Mouse (Mus musculus): Measurements from ENCODE around the gene Cdh12. TPM values are rescaled to one million over a fixed set of nuclear protein-coding genes. Genes with fewer than 3 reads are reported as not detected.
"Not testable (repeated sequence)": the region's sequence is repeated elsewhere in the genome, so short reads cannot be mapped to it uniquely, and the experiment has no call there.

Cdh12 gene
- total RNA-seq (2021): 10 to 100 TPM; 43.4 to 50.5 TPM

- intact Hi-C loops (cut with DNase I): no loop called here
These were observed at the start of gene Cdh12 for GRCm38 (mm10) chr15:20448861-20449663. Cdh12 (plus strand) TSS chr15:20449265.

GRCm38 (mm10) chr15:20403596-20403995 is 45.5 kb upstream of the Cdh12 start:
- intact Hi-C loops (cut with DNase I): loop anchor here (10.0 kb wide), 1 partner anchor 929 kb away; no protein-coding TSS in a partner anchor
- no peak for DNase-seq (ENCODE audit: extremely low spot score in 1 of 2, low spot score in 2 of 2)

More at GRCm38 (mm10) chr15:20448861-20449663, at the start of gene Cdh12:
- peak; percentile 27 to 28 for DNase-seq (ENCODE audit: extremely low spot score in 1 of 2, low spot score in 2 of 2)

- DNase-seq (ENCODE audit: extremely low spot score in 1 of 2, low spot score in 2 of 2): no peak
These were observed 35.7 kb upstream of the Cdh12 start for GRCm38 (mm10) chr15:20413397-20413796.

DNA sequence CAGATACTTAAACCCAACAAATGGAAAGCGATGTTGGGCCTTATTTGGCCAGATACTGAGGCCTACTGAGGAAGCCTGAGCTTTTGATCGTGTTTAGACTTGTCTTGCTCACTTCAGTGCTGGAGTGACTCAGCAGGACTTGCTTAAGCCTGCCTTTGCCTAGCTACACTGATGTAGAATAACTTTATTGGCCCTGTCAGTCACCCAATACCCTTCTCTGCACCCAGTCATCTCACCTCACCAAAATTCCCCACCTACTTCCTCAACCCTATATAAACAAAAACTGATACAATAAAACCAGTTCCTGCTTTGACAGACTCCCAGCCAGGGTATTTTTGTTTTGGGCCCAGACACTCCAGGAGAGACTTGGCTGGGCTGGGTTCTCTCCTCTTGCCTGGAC is 12.7 kb upstream of the Cdh12 start:
- DNase-seq (ENCODE audit: extremely low spot score in 1 of 2, low spot score in 2 of 2): no peak
- intact Hi-C loops (cut with DNase I): no loop called here

More at GRCm38 (mm10) chr15:20413397-20413796, 35.7 kb upstream of the Cdh12 start:
- intact Hi-C loops (cut with DNase I): no loop called here

DNA sequence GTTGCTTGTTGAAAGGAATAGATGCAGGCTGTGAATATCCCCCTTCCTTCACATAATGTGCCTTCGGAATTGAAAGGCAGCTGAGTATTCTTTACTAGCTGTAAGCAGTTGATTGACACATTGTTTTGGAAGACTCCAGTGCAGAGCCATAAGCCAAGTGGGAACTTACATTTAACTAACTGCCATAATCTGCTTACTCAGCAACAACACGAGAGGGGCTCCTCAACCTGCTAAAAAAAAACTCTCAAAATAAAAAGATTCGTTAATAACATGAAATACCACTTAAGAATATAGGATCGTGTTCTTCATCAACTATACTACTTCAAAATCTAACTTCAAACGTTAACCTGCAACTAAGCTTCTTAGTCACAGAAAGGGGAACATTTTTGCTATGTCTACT is 1.5 kb downstream of the Cdh12 start:
- intact Hi-C loops (cut with DNase I): no loop called here
- no peak for DNase-seq (ENCODE audit: extremely low spot score in 1 of 2, low spot score in 2 of 2)

GRCm38 (mm10) chr15:20458508-20458907 is 9.4 kb downstream of the Cdh12 start:
- intact Hi-C loops (cut with DNase I): no loop called here
- no peak for DNase-seq (ENCODE audit: extremely low spot score in 1 of 2, low spot score in 2 of 2)

DNA sequence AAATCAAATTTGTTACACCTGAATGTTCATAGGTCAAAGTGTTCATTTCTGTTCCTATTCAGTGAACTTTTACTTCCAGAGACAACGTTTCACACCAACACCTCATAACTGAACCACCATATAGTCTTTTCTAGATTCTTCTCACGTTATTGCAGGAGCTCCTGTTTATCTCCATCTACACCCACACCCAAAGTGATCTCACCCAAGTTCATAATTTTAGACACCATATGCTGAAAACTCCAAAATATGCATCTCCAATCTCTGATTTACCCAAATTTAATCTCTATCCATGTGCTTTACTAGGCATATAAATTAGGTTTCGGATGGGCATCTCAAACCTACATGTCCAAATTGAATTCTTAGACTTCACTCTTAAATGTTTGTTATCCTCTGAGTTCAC is 13.4 kb downstream of the Cdh12 start:
- DNase-seq (ENCODE audit: extremely low spot score in 1 of 2, low spot score in 2 of 2): no peak
- intact Hi-C loops (cut with DNase I): no loop called here

DNA sequence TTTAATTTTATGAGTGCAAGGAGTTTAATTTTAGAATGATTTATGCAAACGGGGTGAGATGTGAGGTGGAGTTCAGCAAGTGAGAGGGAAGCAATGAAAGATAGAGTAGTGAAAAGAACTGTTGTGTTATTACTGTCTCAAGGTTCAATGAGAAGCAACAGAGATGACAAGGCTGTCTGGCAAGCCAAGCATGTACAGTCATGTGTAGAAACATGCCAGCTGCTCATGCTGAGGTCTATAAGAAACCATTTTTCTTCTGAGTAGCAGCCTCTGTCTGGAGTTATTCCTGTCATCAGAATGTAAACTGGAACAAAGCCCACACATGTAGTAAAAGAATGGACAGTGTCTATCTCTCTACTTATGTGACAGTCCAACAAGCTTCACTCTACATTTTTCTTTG is 14.5 kb downstream of the Cdh12 start:
- intact Hi-C loops (cut with DNase I): no loop called here
- no peak for DNase-seq (ENCODE audit: extremely low spot score in 1 of 2, low spot score in 2 of 2)

GRCm38 (mm10) chr15:20550979-20551378 is 101.9 kb downstream of the Cdh12 start:
- DNase-seq (ENCODE audit: extremely low spot score in 1 of 2, low spot score in 2 of 2): no peak

GRCm38 (mm10) chr15:20571012-20571411 is 121.9 kb downstream of the Cdh12 start:
- DNase-seq (ENCODE audit: extremely low spot score in 1 of 2, low spot score in 2 of 2): no peak
- intact Hi-C loops (cut with DNase I): no loop called here

More at GRCm38 (mm10) chr15:20550979-20551378, 101.9 kb downstream of the Cdh12 start:
- intact Hi-C loops (cut with DNase I): no loop called here

DNA sequence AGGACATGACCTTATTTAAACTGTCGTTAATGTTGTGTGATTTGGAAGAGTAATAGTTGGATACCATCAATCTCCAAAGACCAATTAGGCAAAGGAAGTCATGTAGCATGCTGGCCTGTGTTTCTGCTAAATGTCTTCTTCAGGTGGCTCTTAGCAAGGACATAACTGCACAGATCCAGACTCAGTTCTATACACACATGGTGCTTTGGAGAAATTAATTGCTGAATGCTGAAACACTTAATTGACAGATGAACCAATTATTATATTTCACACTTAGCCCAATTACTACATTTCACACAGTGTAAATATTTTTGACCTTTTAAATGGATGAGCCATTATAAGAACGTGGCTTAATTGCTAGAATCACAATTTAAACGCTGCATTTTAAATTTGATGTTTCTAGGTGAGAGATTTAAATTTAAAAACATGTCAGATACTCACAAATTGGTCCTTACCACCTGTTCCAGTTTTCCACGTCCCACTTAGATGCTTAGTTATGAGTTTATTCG is 133.6 kb downstream of the Cdh12 start:
- intact Hi-C loops (cut with DNase I): no loop called here
- no peak for DNase-seq (ENCODE audit: extremely low spot score in 1 of 2, low spot score in 2 of 2)

GRCm38 (mm10) chr15:20591599-20591998 is 142.5 kb downstream of the Cdh12 start:
- intact Hi-C loops (cut with DNase I): no loop called here
- DNase-seq (ENCODE audit: extremely low spot score in 1 of 2, low spot score in 2 of 2): no peak

GRCm38 (mm10) chr15:20605751-20606150 is 156.7 kb downstream of the Cdh12 start:
- DNase-seq (ENCODE audit: extremely low spot score in 1 of 2, low spot score in 2 of 2); intact Hi-C loops (cut with DNase I): not testable (repeated sequence)

- intact Hi-C loops (cut with DNase I): no loop called here
- DNase-seq (ENCODE audit: extremely low spot score in 1 of 2, low spot score in 2 of 2): no peak
These were observed 185.5 kb downstream of the Cdh12 start for GRCm38 (mm10) chr15:20634593-20634992.

GRCm38 (mm10) chr15:20639155-20639554 is 190.1 kb downstream of the Cdh12 start:
- intact Hi-C loops (cut with DNase I): no loop called here
- no peak for DNase-seq (ENCODE audit: extremely low spot score in 1 of 2, low spot score in 2 of 2)

DNA sequence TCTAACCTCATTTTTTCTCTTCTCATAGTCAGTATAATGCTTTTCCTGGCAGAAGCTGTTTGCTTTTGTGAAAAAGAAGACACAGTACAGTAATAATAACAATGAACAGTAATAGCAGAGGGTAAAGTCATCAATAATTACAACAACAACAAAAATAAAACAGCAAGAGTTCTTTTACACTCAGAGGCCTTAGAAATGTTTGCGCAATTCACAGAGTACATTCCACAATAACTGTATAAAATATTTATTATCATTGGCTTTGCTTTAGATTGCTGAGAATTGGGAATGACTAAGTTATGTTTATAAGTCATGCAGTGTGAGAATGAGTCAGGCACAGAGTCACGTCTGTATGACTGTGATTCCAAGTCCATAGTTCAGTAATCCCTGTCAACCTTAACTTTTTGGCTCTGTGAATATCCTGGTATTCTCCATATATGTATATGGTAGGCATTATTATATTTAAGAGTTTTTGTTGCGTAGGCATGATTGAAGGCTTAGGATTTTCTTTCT is 193.9 kb downstream of the Cdh12 start:
- intact Hi-C loops (cut with DNase I): no loop called here
- DNase-seq (ENCODE audit: extremely low spot score in 1 of 2, low spot score in 2 of 2): no peak

GRCm38 (mm10) chr15:20660221-20660620 is 211.2 kb downstream of the Cdh12 start:
- intact Hi-C loops (cut with DNase I): no loop called here
- peak; percentile 16 to 21 for DNase-seq (ENCODE audit: extremely low spot score in 1 of 2, low spot score in 2 of 2)

- DNase-seq (ENCODE audit: extremely low spot score in 1 of 2, low spot score in 2 of 2): no peak
- intact Hi-C loops (cut with DNase I): no loop called here
These were observed 217.6 kb downstream of the Cdh12 start, which contains the start of gene Acot10 for GRCm38 (mm10) chr15:20666650-20667049. Acot10 (minus strand) TSS chr15:20666750.

DNA sequence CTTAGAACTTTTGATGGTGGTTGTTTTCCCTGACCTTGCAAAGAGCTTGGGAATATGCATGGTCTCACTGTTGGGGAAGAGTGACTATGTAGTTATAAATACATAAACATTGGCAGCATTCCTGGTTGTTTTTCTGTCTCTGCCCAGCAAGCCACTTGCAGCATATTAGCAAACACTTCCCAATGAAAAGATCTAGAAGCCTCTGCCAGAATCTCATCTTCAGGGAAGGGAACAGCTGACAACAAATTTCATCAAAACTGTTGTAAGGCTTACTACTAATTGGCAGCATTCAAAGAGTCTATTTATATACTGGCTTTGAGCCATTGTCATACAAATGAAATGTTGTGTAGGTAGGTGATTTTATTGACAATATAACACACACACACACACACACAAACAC is 218.3 kb downstream of the Cdh12 start:
- intact Hi-C loops (cut with DNase I): no loop called here
- no peak for DNase-seq (ENCODE audit: extremely low spot score in 1 of 2, low spot score in 2 of 2)

GRCm38 (mm10) chr15:20667989-20668388 is 218.9 kb downstream of the Cdh12 start:
- no peak for DNase-seq (ENCODE audit: extremely low spot score in 1 of 2, low spot score in 2 of 2)
- intact Hi-C loops (cut with DNase I): no loop called here

Data from left cerebral cortex, postnatal 10 days (tissue).